Mouse (Mus musculus) right cerebral cortex, postnatal 36 days (tissue): Measurements from ENCODE around the gene Plcl1.

Experiments
- DNase-seq, 2 experiments: peaks; one replicate each; pipeline ENCODE4 v3.0.0; 2022; ENCODE audit warnings: low spot score in 2 of 2, mixed read lengths in 1 of 2

Gene Plcl1

DNA sequence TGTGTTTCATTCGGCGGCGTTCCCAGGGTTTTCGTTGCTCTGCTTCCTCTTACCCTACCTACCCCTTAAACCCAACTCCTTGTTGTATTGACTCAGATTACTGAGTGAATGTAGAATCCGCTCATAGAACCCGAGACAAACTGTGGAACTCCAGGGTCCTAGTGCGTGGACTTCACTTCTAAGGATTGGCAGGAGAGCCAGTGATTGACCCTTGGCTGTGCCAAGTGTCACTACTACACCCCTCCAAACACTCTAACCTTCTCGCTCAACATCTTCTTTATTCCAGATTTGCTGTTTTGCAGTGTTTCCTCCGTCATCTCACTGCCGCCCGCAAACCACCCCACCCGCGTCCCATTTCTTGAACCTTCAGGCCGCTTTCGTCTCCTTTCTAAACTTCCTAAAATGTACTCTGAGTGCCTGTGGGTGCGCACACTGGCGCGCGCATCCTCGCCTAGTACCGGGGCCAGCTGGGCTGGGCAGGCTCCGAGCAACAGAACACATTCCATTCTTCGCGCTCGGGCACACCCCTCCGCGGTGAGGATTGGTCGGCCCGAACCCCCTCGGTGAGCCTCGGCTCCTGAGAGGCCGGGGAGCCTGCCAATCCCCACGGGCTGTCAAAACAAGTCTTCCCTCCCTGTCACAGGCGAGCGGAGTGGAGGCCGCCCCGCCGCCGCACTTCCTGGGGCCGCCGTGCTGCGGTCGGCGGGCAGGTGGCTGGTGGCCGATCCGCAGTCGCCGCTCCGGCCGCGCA is at the start of gene Plcl1:
Gene Plcl1 (plus strand): TSS at position 650 of the 751 bp plus-strand sequence.
- DNase-seq = peak; percentile 97

DNA sequence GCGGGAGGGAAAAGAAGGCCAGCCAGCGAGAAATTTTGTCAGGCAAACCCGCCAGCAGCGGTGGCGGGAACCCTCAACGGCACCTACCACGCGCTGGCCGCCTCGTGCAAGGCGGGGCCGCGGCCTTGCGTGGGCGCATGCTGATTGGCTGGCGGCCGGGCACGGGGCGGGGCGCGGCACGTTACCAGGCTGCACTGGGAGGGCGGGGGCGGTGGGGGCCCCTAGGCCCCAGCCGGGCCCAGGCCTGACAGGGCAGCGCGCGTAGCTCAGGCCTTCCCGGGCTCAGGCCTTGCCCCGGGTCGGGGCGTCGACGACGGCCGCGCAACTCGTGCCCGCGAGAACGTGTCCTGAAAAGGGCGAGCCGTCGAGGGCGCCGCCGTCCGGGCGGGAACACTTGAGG is 43.1 kb upstream of the Plcl1 start:
- DNase-seq = no peak

DNA sequence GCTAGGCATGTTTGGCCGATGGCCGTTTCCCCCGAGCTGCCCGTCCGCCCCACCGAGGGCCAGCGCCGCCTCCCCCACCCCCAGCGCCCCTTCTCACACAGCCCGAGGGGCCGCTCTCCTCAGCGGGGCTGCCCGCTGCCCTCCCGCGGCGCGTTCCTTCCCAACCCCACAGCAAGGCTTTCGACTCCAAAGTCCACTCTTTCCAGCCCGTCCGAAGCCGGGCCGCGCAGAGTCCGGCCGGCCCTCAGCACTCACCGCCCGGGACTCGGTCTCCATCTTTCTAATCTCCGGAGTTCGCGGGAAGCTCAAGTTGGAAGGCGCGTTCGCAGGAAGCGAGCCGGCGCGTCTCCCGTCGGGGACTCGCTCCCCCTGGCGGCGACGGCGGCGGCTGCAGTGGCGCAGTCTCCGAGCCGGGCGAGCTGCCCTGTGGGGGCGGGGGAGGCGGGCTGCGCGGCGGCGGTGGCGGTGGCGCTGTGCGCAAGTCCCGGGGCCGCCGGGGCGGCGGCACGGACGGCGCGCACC is 42.6 kb upstream of the Plcl1 start, which contains the start of gene Boll:
Gene Boll (minus strand): TSS at position 426 of the 522 bp plus-strand sequence.
- peak; percentile 4 to 21 for DNase-seq

DNA sequence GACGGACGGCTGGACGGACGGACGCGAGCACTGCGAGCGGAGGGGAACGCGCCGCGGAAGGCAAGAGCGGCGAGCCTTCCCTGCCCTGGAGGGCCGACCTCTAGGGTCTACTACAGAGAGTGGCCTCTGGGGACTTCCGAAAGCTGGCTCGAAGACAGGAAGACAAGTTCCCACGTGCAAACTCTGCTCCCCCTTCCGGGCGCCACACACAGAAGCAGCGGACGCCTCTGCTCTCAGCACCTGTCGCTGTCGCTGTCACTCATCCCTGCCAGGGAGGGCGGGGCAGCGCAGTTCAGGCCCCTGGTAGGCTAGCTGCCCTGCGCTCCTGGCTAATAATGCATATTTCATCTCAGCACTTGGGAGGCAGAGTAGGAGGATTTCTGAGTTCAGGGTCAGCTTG is 42.1 kb upstream of the Plcl1 start:
- DNase-seq = no peak

DNA sequence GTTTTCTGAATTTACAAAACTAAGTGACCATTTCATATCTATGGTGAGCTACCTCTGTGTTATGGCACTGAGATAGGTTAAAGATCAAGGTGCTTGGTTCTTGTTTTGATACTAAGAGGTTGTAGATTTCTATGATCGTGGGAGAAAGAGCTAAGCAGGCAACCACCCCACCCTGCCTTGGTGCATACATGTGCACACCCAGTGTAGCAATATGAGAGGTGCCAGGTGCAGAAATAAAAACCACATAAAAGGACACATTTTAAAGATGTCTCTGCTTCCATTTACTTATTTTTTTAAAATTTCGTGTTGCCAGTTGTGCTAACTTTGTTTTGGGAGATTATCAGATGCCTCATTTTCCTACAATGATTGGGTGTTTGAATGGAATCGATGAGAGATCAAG is 33.1 kb upstream of the Plcl1 start:
- DNase-seq = no peak

DNA sequence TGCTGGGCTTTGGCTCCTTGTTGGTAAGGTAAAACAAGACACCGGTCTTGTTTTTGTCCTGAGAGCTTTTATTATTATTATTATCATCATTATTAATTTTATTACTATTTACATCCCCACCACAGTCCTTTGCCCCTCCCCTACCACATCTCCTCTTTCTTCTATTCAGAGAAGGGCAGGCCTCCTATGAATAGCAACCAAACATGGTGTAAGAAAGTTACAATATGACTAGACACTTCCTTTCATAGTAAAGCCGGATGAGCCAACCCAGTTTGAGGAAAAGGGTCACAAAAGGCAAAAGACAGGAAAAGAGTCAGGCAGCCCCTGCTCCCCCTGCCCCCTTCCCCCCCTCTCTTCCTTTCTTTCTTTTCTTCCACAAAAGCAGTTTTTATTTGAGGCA is 25.2 kb upstream of the Plcl1 start:
- DNase-seq = no peak

DNA sequence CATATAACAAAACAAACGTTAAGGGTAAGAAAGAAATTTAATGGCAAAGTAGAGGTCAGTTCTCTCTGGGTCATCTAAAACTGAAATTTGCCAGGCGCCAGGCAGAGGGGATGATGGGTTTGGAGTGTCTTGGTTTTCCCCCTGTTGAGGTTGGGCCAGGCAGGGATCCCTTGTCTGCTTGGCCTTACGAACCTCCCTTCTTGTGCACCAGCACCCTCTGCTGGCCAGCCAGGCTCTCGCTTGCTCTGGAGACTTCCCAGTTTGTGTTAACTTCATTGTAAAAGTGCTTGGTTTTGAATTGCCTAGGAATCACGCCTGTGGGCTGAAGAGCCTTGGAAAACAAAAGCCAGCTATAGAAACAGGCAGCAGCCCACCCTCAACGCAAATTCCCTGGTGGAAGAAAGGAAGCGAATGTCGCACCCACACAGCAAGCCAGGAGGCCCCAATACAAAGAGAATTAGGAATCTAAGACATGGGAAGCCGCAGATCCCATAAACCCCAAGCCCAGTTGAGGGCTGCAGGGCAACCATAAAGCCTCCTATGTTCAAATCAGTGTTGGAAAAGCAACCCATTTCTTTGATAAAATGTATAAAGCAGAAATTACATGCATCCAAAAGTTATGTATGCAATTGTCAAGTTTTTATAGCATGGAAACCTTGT is 22.5 kb upstream of the Plcl1 start:
- DNase-seq = peak; percentile 63 to 74

DNA sequence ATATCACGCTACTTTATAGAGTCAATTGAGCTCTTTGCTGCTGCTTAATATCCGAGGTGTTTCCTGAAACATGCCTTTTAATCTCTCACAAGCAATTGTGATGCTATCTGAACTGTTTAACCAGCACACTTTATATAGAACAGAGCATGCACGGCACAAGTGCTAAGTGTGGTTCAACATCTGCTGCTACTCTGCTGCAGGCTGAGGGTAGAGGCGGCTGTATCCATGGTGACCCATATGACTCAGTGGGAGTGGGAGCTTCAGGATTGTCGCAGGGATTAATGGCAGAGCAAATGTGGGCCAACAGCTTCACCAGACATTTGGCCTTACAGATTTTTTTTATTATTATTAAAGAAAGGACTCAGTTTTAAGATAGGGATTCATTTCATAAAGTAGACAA is 5.8 kb upstream of the Plcl1 start:
- DNase-seq = peak in 1 of 2 experiments; percentile 44

DNA sequence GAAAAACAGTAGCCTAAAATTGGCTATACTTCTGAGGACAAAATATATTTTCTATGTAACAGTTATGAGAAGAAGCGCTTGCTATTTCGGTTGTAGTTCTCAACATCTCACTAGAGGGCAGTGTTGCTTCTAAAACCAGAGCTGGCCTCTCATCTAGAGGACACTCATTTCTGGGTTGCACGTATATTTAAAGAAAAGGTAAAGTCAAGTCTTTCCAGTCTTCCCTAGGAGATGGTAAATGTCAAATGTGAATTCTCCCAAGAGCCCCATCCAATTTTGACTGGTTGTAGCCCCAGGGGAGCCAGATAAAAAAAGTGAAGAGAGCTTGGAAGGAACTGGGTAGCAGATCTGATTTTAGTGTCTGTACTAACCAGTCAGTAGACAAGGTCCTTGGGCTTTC is 1.3 kb upstream of the Plcl1 start:
- DNase-seq = peak; percentile 55 to 62

DNA sequence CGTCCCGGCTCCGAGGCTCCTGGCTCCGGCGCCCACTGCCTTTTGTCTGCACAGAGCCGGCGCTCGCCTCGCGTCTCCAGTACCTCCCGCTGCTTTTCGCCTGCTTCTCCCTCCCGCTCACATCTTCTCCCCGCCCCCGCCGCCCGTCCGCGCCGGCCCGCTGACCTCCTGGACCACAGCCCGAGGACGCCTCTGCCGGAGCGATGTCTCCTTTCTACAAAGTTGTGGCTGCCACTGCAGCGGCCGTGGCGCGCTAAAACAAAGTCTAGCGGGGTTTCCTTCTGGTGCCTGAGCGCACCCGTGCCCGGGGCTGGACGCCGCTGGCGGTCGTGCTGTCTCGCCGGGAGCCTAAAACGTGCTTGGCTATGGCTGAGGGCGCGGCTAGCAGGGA is 297 bp downstream of the Plcl1 start:
- DNase-seq = no peak

DNA sequence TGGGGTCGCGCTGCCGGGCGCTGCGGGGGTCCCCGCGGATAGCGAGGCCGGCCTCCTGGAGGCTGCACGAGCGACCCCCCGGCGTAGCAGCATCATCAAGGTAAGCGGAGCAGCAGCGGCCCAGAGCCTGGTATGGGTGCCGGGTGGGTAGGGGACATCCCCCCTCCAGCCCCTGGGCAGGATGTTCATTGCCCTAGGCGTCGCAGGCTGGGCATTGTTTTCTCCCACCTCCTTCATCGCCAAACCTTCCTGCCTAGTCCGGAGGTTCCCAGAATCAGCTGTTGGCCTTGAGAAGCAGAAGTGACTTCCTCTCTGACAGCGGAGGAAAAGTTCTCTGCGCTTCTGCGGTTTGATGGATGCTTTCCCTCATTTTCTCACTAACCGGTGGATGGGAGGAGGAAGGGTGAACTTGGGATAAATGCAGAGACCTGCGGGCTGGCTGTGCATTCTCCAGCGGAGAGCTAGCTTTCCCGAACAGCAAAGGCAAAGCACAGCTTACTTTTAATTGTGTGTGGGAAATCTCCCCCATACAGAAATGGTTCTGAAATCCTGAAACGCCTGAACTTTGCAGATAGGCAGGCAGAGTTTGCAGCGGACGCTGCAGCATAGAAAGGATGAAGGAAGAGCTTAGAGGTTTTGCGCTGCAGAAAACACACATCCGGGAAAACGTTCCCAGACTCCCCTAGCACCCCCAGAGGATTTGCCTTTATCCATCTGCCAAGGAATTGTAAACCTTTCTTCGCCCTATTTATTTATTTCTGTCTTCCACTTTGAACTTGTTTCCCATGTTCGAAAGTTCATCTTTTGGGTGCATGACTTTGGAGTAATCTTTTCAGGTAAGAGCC is 1.0 kb downstream of the Plcl1 start:
- DNase-seq = no peak

DNA sequence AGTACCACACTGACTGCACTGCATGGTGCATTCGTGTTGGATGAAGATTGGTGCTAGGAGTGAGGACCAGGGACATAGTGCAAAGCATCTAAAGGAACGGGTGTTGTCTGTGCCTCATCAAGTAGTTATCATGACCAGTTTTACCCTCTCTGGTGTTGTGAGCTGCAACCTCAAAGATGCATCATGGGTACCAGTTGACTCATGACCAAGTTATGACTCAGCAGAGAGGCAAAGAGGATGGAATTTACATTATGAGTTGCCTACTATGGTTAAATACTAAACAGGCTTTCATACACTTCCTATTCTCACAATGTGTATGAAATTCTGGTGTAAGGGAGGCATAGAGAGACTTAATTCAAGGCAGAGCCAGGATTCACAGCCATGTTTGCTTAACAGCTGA is 4.9 kb downstream of the Plcl1 start:
- DNase-seq = no peak

DNA sequence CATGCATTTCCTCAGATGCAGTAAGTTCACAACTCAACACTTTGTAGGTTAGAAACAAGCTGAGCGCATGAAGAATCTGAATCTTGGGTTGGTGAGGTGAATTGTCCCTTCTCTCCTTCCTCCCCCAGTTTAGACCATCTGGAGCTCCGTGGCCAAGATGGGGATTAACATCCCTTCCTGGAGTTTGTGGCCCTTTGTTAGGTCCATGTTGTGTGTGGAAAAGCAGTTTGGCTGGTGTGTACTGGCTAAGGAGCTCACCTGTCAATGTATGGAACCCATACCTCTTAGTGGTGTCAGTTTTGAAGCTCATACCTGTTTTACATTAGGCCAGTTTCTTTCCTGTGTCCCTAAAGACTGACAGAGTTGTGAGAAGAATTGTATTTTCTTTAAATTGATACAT is 5.4 kb downstream of the Plcl1 start:
- no peak for DNase-seq

DNA sequence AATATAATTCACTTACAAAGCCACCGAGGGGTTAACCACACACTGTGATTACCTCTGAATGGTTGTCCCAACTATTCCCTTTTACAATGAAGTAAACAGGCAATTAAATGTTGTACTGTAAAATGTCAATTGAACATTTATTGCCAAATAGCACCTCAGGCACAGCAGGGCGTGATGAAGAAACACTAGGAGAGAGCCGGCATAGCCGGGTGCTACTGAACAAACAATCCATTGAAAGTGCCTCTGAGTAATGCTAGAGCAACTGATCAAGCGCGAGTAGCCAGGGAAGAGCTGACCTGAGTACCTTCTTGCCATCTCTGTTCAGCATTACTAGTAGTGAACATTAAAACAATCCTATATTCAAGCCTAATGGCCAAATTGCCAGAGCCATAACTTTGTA is 6.8 kb downstream of the Plcl1 start:
- no peak for DNase-seq

DNA sequence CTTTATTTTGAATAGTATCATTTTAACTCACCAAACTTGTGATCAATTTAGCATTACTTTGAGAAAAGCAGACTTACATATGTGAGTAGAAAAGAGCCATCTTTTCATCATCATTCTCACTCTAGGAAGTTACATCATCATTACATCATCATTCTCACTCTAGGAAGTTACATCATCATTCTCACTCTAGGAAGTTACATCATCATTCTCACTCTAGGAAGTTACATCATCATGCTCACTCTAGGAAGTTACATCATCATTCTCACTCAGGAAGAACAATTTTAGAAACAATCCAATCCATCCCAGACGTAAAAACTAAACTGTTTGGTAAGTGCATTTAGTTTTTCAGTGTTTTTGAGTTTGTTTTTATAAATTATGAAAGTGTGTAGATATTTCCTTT is 7.8 kb downstream of the Plcl1 start:
- DNase-seq = no peak

DNA sequence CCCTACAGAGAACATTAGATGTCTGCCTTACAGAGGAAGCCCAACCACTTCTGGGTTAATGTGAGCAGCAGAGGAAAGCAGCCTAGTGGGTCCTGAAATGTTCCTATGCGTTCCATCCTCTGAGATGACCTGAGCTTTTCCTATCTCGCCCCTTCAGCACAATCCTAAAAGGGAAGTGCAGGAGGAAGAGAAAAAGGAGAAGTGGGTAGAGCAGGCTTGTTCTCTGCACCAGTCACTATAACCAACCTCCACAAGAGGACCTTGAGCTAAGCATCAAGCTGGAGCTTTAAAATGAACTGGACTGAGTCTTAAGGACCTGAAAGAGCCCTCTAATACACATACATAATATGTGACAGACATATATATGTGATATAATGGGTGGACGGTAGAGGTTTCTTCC is 13.2 kb downstream of the Plcl1 start:
- DNase-seq = no peak

DNA sequence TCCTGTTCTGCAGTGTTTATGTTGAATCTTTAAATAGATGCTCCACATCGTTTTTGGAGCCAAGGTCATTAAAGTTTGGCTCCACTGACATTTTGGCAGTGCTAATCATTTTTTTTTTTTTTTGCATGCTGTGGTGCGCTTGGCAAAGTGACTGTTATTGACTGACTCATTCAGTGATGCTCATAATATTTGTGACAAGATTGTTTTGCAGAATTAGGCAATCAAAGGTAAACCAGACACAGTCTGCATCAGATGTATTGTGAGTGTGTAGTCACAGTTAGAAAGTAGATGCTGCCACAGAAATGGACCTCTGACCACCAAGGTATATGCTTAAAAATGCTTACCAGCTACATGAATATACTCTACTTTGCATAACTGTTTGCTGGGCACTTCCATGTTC is 21.9 kb downstream of the Plcl1 start:
- no peak for DNase-seq

DNA sequence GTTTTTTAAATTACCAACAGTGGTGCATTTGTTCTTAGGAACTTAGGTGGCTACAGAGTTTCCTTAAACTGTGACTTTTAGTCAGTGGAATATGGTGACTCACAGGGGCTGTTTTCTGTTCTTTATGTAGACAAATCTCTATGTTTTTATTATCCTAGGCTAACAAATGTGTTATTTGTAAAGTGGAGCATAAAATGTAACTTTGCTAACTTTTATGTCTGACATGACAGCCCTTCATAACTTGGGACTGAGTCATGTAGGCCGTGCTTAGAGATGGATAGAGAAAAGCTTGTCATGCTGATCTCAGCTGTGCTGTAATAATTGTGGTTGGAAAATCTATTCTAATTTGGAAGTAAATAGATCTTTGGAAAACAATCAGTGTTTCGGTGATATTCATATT is 23.3 kb downstream of the Plcl1 start:
- DNase-seq = no peak

DNA sequence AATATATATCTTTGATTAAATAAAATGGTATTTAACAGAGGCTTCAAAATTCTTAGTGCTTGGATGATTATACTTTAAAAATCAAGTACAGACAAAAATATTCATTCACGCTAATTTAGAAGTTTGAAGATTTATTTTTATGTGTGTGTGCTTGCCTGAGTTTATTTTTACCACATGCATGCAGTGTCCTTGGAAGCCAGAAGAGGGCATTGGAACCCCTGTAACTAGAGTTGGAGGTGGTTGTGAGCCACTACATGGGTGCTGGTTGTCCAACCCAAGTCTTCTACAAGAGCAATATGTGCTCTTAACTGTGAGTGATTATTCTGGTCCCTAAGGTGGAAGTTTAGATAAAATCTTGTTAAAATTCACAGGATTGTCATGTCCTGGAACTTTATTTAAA is 24.0 kb downstream of the Plcl1 start:
- no peak for DNase-seq

DNA sequence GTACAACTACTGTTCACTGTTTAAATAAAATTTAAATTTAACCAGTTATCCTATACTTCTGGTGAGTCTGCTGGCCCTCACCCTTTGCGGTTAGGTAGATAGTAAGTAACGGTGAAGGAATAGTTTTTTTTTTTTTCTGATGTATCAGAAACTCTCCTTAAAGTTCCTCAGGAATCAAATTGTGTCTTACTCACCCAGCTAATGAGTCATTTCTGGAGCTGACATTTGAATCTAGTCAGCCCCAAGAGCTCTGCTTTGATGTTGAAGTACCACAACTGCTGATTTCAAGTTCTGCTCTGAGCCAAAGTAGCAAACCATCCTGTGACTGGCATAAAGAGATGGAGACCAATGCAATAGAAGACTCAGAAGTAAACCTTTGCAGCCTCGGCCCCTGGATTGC is 24.9 kb downstream of the Plcl1 start:
- no peak for DNase-seq

DNA sequence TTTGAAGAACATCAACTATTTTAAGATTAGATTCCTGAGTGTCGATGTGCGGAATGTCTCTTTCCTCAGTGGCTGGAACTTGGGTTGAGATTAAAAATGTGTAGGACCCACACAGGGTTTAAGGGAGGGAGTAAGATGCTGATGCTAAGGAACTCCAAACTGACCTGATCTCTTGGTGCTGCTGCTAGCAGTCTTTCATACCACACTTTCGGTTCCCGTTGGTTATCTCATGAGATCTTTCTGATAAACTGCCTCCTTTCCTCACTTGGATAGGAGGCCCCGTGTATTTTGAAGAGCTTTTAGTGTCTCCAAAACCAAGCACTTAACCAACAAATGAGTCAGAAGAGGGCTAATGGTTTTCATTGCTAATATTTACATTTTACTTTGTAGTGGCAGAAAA is 30.9 kb downstream of the Plcl1 start:
- DNase-seq = no peak

DNA sequence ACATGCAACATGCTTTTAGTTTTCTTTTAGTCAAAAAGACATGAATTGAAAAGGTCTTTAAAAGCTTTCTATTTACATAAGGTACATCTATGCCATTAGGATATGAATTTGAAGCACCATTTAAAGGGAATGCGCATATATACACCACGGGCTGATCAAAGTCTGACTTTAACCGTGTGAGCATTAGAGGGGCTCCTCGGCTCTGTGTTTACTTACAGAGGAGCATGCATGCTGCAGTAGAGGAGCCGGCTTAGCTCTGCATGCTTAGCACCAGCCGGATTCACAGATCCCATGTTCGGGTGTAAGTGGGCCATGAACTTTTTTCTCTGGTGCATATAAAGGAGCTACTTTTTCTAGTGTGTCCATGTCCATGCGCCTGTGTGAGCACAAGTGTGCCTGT is 31.4 kb downstream of the Plcl1 start:
- DNase-seq = no peak
